Mouse (Mus musculus): ENCODE data around the gene Raly. TPM values are rescaled to one million over a fixed set of nuclear protein-coding genes. Genes with fewer than 3 reads are reported as not detected.

The Raly gene
- polyA plus RNA-seq, 1 experiment from 2014 or later = 66.8 TPM

GRCm38 (mm10) chr2:154791661-154792642, 1.1 kb downstream of the Raly start:
- Histone ChIP-seq H3K36me3 (ENCODE audit: control insufficient read depth, insufficient read depth, low read length) (no peaks in the 10 kb centered on the region), H3K4me3 (ENCODE audit: low read depth, low read length) (peak overlapping the region; percentile 83), H3K9me3 (ENCODE audit: control insufficient read depth, low read length) (no peaks in the 10 kb centered on the region), H3K27me3 (ENCODE audit: control insufficient read depth, insufficient read depth, low read length) (no peaks in the 10 kb centered on the region), H3K4me2 (peak overlapping the region; percentile 94), H3K4me1 (ENCODE audit: control insufficient read depth, insufficient read depth, low read length) (peaks cover 33% of the 10 kb centered on the region), H3K9ac (ENCODE audit: low read length) (peak overlapping the region; percentile 98), H3K27ac (ENCODE audit: low read depth, low read length) (peak overlapping the region; percentile 97)
- ATAC-seq (ENCODE audit: low FRiP score) (peak; percentile 26; the same call in 1 of the 2 replicates), DNase-seq (ENCODE audit: low spot score, missing footprints) (peak; percentile 96)
- under 1% methylated on average over 61 of the region's 67 CpGs for WGBS

- H3K27ac ChIP-seq (ENCODE audit: low read depth, low read length) = no peak overlapping the region
- no peak overlapping the region for H3K9ac ChIP-seq (ENCODE audit: low read length)
- no peak overlapping the region for H3K4me3 ChIP-seq (ENCODE audit: low read depth, low read length)
- no peaks in the 10 kb centered on the region for H3K27me3 ChIP-seq (ENCODE audit: control insufficient read depth, insufficient read depth, low read length)
- no peaks in the 10 kb centered on the region for H3K9me3 ChIP-seq (ENCODE audit: control insufficient read depth, low read length)
- ATAC-seq (ENCODE audit: low FRiP score) (no peak), DNase-seq (ENCODE audit: low spot score, missing footprints) (no peak)
- WGBS = 87% methylated on average over 1 of the region's 1 CpGs
- H3K36me3 ChIP-seq (ENCODE audit: control insufficient read depth, insufficient read depth, low read length) = no peaks in the 10 kb centered on the region
- no peak overlapping the region for H3K4me2 ChIP-seq
- H3K4me1 ChIP-seq (ENCODE audit: control insufficient read depth, insufficient read depth, low read length) = no peaks in the 10 kb centered on the region
Observed at GRCm38 (mm10) chr2:154803372-154803771, 12.5 kb downstream of the Raly start.

- H3K27me3 ChIP-seq (ENCODE audit: control insufficient read depth, insufficient read depth, low read length) = no peaks in the 10 kb centered on the region
- H3K4me3 ChIP-seq (ENCODE audit: low read depth, low read length) = no peak overlapping the region
- no peak overlapping the region for H3K4me2 ChIP-seq
- 78% methylated on average over 4 of the region's 4 CpGs for WGBS
- no peaks in the 10 kb centered on the region for H3K36me3 ChIP-seq (ENCODE audit: control insufficient read depth, insufficient read depth, low read length)
- ATAC-seq (ENCODE audit: low FRiP score) (no peak), DNase-seq (ENCODE audit: low spot score, missing footprints) (no peak)
- no peaks in the 10 kb centered on the region for H3K9me3 ChIP-seq (ENCODE audit: control insufficient read depth, low read length)
- H3K27ac ChIP-seq (ENCODE audit: low read depth, low read length) = no peak overlapping the region
- H3K9ac ChIP-seq (ENCODE audit: low read length) = no peak overlapping the region
- no peaks in the 10 kb centered on the region for H3K4me1 ChIP-seq (ENCODE audit: control insufficient read depth, insufficient read depth, low read length)
Observed at GRCm38 (mm10) chr2:154803845-154804244, 12.9 kb downstream of the Raly start.

DNA sequence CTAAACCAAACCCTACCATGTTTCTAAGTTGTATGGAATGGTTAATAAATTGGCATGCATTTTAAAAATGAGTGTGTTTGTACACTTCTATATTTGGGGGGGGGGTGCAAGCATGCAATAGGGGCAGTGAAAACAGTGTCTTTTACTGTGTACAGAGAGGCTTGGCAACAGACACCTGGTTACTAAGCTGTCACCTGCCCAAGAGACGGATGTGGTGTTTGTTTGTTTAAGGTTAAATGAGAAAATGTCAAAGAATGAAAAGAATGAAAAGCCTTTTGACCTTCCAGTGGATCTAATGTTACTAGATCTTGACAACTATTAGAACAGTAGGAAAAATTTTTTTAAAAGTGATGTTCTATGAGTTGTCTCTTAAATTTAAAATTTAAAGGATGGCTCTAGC, 16.8 kb downstream of the Raly start:
- no peak for ATAC-seq (ENCODE audit: low FRiP score)

GRCm38 (mm10) chr2:154809107-154809762, 18.3 kb downstream of the Raly start:
- H3K36me3 ChIP-seq (ENCODE audit: control insufficient read depth, insufficient read depth, low read length) = no peaks in the 10 kb centered on the region
- 94% methylated on average over 1 of the region's 1 CpGs for WGBS
- ATAC-seq (ENCODE audit: low FRiP score) = no peak

More for the DNA sequence above, 16.8 kb downstream of the Raly start:
- no peak overlapping the region for H3K27ac ChIP-seq (ENCODE audit: low read depth, low read length)
- no peak for DNase-seq (ENCODE audit: low spot score, missing footprints)
- WGBS = 69% methylated on average over 1 of the region's 1 CpGs
- no peaks in the 10 kb centered on the region for H3K27me3 ChIP-seq (ENCODE audit: control insufficient read depth, insufficient read depth, low read length)
- H3K36me3 ChIP-seq (ENCODE audit: control insufficient read depth, insufficient read depth, low read length) = no peaks in the 10 kb centered on the region
- no peak overlapping the region for H3K4me3 ChIP-seq (ENCODE audit: low read depth, low read length)
- H3K9ac ChIP-seq (ENCODE audit: low read length) = no peak overlapping the region
- no peaks in the 10 kb centered on the region for H3K9me3 ChIP-seq (ENCODE audit: control insufficient read depth, low read length)
- H3K4me1 ChIP-seq (ENCODE audit: control insufficient read depth, insufficient read depth, low read length) = no peaks in the 10 kb centered on the region
- no peak overlapping the region for H3K4me2 ChIP-seq

GRCm38 (mm10) chr2:154810821-154811220, 19.9 kb downstream of the Raly start:
- Histone ChIP-seq H3K9me3 (ENCODE audit: control insufficient read depth, low read length) (no peaks in the 10 kb centered on the region), H3K4me3 (ENCODE audit: low read depth, low read length) (no peak overlapping the region), H3K27ac (ENCODE audit: low read depth, low read length) (no peak overlapping the region), H3K4me1 (ENCODE audit: control insufficient read depth, insufficient read depth, low read length) (no peaks in the 10 kb centered on the region), H3K9ac (ENCODE audit: low read length) (no peak overlapping the region), H3K27me3 (ENCODE audit: control insufficient read depth, insufficient read depth, low read length) (no peaks in the 10 kb centered on the region), H3K4me2 (no peak overlapping the region), H3K36me3 (ENCODE audit: control insufficient read depth, insufficient read depth, low read length) (no peaks in the 10 kb centered on the region)
- WGBS = 84% methylated on average over 1 of the region's 1 CpGs
- DNase-seq (ENCODE audit: low spot score, missing footprints) (no peak), ATAC-seq (ENCODE audit: low FRiP score) (no peak)

More at GRCm38 (mm10) chr2:154809107-154809762, 18.3 kb downstream of the Raly start:
- H3K9ac ChIP-seq (ENCODE audit: low read length) = no peak overlapping the region
- DNase-seq (ENCODE audit: low spot score, missing footprints) = no peak
- H3K4me1 ChIP-seq (ENCODE audit: control insufficient read depth, insufficient read depth, low read length) = no peaks in the 10 kb centered on the region
- no peak overlapping the region for H3K4me3 ChIP-seq (ENCODE audit: low read depth, low read length)
- no peak overlapping the region for H3K27ac ChIP-seq (ENCODE audit: low read depth, low read length)
- H3K27me3 ChIP-seq (ENCODE audit: control insufficient read depth, insufficient read depth, low read length) = no peaks in the 10 kb centered on the region
- no peak overlapping the region for H3K4me2 ChIP-seq
- H3K9me3 ChIP-seq (ENCODE audit: control insufficient read depth, low read length) = no peaks in the 10 kb centered on the region

- Histone ChIP-seq H3K27me3 (ENCODE audit: control insufficient read depth, insufficient read depth, low read length) (no peaks in the 10 kb centered on the region), H3K4me2 (no peak overlapping the region), H3K27ac (ENCODE audit: low read depth, low read length) (no peak overlapping the region), H3K4me3 (ENCODE audit: low read depth, low read length) (no peak overlapping the region), H3K4me1 (ENCODE audit: control insufficient read depth, insufficient read depth, low read length) (peaks cover 2% of the 10 kb centered on the region; the same call in 1 of the 2 replicates), H3K9me3 (ENCODE audit: control insufficient read depth, low read length) (no peaks in the 10 kb centered on the region), H3K36me3 (ENCODE audit: control insufficient read depth, insufficient read depth, low read length) (no peaks in the 10 kb centered on the region), H3K9ac (ENCODE audit: low read length) (no peak overlapping the region)
- no peak for DNase-seq (ENCODE audit: low spot score, missing footprints)
- ATAC-seq (ENCODE audit: low FRiP score) = no peak
- 90% methylated on average over 2 of the region's 2 CpGs for WGBS
Observed at GRCm38 (mm10) chr2:154813426-154813825, 22.5 kb downstream of the Raly start.

DNA sequence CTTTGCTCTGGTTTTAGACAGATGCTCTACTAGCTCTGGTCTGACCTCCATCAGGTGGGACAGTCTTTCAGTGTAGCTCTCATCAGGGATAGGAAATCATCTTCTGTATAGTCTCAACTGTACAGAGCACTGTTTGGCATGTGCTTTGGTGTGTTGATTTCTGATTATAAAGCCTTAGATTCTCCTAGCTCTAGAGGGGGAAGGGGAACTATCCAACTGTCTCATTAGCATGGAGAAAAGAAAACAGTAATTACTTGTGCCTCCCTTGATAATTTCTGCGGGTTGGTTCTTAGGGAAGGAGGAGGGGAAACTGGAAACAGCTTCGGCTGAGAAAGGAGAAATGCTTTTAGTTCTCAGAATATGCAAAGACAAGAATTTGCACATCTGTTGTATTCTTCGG, 26.2 kb downstream of the Raly start:
- ATAC-seq (ENCODE audit: low FRiP score) (no peak), DNase-seq (ENCODE audit: low spot score, missing footprints) (no peak)
- WGBS = 65% methylated on average over 3 of the region's 3 CpGs
- no peak overlapping the region for H3K27ac ChIP-seq (ENCODE audit: low read depth, low read length)
- no peaks in the 10 kb centered on the region for H3K27me3 ChIP-seq (ENCODE audit: control insufficient read depth, insufficient read depth, low read length)
- no peak overlapping the region for H3K4me2 ChIP-seq
- no peak overlapping the region for H3K9ac ChIP-seq (ENCODE audit: low read length)
- H3K36me3 ChIP-seq (ENCODE audit: control insufficient read depth, insufficient read depth, low read length) = no peaks in the 10 kb centered on the region
- H3K9me3 ChIP-seq (ENCODE audit: control insufficient read depth, low read length) = no peaks in the 10 kb centered on the region
- H3K4me1 ChIP-seq (ENCODE audit: control insufficient read depth, insufficient read depth, low read length) = peaks cover 2% of the 10 kb centered on the region; the same call in 1 of the 2 replicates
- H3K4me3 ChIP-seq (ENCODE audit: low read depth, low read length) = no peak overlapping the region

DNA sequence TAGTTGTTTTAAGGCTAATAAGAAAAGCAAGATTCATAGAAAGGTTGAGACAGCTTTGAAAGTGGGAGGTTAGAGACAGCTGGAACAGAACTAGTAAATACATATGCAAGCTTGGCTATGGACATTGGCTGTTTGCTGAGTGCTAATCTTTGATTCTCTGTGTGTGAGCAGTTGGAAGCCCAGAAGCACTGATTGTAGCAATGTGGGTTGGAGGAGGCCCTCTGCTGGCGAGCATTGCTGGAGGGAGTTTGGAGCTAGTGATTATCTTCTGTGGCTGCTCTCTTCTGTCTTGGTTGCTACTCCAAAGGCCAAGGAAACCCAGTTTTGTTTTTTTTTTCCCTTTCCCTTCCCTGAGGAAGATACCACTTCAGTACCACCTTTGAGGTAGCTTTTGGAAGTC, 26.9 kb downstream of the Raly start:
- WGBS = 37% methylated on average over 1 of the region's 1 CpGs
- H3K27ac ChIP-seq (ENCODE audit: low read depth, low read length) = no peak overlapping the region
- no peaks in the 10 kb centered on the region for H3K9me3 ChIP-seq (ENCODE audit: control insufficient read depth, low read length)
- ATAC-seq (ENCODE audit: low FRiP score) (no peak), DNase-seq (ENCODE audit: low spot score, missing footprints) (no peak)
- H3K27me3 ChIP-seq (ENCODE audit: control insufficient read depth, insufficient read depth, low read length) = no peaks in the 10 kb centered on the region
- H3K4me2 ChIP-seq = no peak overlapping the region
- H3K36me3 ChIP-seq (ENCODE audit: control insufficient read depth, insufficient read depth, low read length) = no peaks in the 10 kb centered on the region
- no peak overlapping the region for H3K4me3 ChIP-seq (ENCODE audit: low read depth, low read length)
- H3K4me1 ChIP-seq (ENCODE audit: control insufficient read depth, insufficient read depth, low read length) = peaks cover 2% of the 10 kb centered on the region; the same call in 1 of the 2 replicates
- no peak overlapping the region for H3K9ac ChIP-seq (ENCODE audit: low read length)

Data from midbrain, embryonic 11.5 days (tissue).